Mouse (Mus musculus) megakaryocyte, embryonic 14.5 days (primary cell): ENCODE measurements around the gene Stk11.

Source experiments
- FLI1 ChIP-seq: IDR thresholded peaks from 2 replicates; pipeline ENCODE4 v1.6.1; 2012; ENCODE audit warnings: low read length, inconsistent platforms, mixed read lengths
- GATA1 ChIP-seq: IDR thresholded peaks from 3 replicates; pipeline ENCODE4 v1.6.1; 2012; ENCODE audit warnings: mixed read lengths, low read length, inconsistent platforms, borderline replicate concordance

DNA sequence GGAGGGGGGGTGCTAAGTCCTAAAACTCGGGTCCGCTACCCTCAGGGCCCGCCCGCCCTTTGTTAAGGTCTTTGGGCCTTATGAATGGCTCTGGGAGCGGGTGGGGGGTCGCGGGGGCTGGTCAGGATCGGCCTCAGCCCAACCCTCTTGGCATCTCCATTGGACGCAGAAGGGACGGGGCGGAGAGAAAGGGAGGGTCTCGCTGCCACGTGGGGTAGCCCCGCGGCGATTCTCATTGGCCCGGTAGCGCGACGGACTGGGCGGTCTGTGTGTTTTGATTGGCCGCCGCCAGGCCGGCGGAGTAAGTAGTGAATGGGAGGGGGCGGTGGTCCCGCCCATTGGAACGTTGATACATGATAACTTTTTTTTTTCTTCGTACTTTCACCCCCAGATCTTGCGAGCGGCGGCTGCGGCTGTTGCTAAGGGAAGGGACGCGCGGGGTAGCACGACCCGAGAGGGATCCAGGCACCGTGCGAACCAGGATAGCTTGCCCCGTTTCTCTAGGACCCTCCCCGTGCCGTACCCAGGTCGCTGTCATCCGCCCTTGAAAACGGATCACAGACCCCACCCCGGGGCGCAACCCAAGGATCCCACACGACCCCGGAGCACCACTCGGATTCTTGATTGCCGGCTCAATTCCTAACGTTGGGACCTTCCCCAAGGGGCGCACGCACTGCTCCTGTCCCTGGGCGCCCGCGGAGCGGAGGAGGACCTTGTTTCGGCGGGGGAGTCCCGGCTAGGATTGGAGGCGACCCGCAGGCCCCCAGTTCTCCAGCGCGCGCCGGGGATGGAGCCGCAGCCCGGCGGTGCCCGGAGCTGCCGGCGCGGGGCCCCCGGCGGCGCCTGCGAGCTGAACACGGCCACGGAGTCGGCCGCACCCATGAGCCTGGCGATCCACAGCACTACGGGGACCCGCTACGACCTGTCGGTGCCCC is 34.0 kb downstream of the Stk11 start:
- TF ChIP-seq GATA1 (no peak), FLI1 (no peak)
